Mouse (Mus musculus): ENCODE measurements around the gene Slc9a3r1. TPM values are rescaled to one million over a fixed set of nuclear protein-coding genes. Genes with fewer than 3 reads are reported as not detected.

Gene Slc9a3r1
- total RNA-seq, 1 experiment = 43.9 TPM

DNA sequence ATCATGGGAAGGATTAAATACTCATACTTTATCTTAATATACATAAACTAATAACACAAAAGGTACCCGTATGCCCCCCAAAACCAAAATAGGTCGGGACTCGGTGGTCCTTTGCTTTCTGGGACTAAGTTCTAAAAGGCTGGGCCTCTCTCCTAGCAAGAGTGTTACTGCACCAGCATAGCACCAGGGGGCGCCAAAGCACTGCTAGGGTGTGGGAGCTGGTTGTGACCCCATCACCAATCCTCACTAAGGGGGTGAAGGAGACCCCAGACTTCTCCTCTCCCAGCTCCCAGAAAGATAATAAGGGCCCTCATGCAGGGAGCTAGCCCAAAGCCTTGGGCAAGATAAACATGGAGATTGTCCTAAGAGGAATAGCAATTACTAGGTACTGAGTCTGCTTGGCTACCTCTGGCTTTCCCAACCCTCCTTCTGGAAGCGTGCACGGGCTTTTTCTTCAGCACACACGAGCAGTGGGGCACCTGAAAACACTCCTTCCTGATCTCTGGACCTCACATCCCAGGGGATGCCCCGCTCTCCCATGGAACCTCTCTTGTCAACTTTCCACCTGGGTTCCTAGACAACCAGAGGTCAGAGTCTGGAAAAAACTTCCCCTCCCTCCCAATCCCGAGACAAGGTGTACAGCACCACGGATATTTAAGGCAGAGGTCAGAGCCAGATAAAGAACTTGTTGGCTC is 2.1 kb upstream of the Slc9a3r1 start:
- peaks cover 6 to 23% of the 10 kb centered on the region in 2 experiments; a peak in 2 of 4 replicates for H3K4me1 ChIP-seq (ENCODE audit: control insufficient read depth in 2 of 2, insufficient read depth in 2 of 2, low read length in 2 of 2, poor library complexity in 1 of 2)
- no peak overlapping the region for H3K4me3 ChIP-seq (ENCODE audit: insufficient read depth in 1 of 2, low read depth in 1 of 2, low read length in 2 of 2, poor library complexity in 1 of 2, severe bottlenecking in 1 of 2)
- TF ChIP-seq MAFK (IDR thresholded peaks at IDR 0.05; ENCODE audit: insufficient read depth, low read depth, low read length) = no peak
- TF ChIP-seq ZC3H11A (IDR thresholded peaks at IDR 0.05; ENCODE audit: borderline replicate concordance, low read depth, low read length) = peak; percentile 87
- no peak for TF ChIP-seq ZNF384 (IDR thresholded peaks at IDR 0.05; ENCODE audit: low read depth, low read length)
- H3K36me3 ChIP-seq (ENCODE audit: control insufficient read depth, insufficient read depth, low read length, poor library complexity, severe bottlenecking) = peaks cover 2% of the 10 kb centered on the region; the same call in 1 of the 2 replicates
- in situ Hi-C loops (cut with MboI; ENCODE audit: low sequenced_read_pairs in 2 of 2, unreplicated experiment in 2 of 2) = no loop called here
- H3K9me3 ChIP-seq (ENCODE audit: control insufficient read depth, insufficient read depth, low read depth, low read length) = no peaks in the 10 kb centered on the region
- H3K27ac ChIP-seq (ENCODE audit: insufficient read depth, low read depth, low read length, poor library complexity, severe bottlenecking) = no peak overlapping the region
- no peak for DNase-seq (ENCODE audit: low read depth, low spot score)
- no peak overlapping the region for H3K9ac ChIP-seq (ENCODE audit: insufficient read depth, low read depth, low read length, poor library complexity, severe bottlenecking)

DNA sequence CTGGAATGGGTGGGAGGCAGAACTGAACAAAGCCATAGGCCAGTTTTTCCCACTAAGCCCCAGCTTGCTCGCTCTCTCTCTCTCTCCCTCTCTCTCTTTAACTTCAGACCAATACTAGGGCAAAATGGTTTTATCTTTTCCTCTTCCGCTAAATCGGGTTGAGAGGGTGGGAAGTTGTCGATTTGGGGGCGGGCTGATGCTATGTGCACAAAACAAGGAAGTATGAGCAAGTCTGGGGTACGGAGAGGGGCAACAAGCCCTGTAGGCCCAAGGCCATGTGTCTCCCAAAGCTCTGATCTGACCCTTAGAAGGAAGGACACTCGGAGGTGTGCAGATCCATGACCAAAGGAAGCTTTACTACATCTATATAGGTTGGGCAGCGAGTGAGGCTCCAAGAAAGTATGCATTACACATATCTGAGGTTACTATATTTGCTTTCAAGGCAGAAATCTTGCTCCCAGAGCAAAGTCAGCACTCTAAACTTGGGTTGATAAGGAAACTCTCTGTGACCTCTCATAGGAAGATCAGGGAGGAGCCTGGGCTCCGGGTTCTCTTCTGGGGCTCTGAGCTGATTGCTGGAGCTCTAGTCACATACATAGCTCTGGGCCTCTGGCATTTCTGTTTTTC is 1.4 kb upstream of the Slc9a3r1 start:
- Histone ChIP-seq H3K4me3 (ENCODE audit: insufficient read depth in 1 of 2, low read depth in 1 of 2, low read length in 2 of 2, poor library complexity in 1 of 2, severe bottlenecking in 1 of 2) (no peak overlapping the region), H3K4me1 (ENCODE audit: control insufficient read depth in 2 of 2, insufficient read depth in 2 of 2, low read length in 2 of 2, poor library complexity in 1 of 2) (peaks cover 6 to 23% of the 10 kb centered on the region in 2 experiments; a peak in 2 of 4 replicates), H3K9me3 (ENCODE audit: control insufficient read depth, insufficient read depth, low read depth, low read length) (no peaks in the 10 kb centered on the region), H3K9ac (ENCODE audit: insufficient read depth, low read depth, low read length, poor library complexity, severe bottlenecking) (no peak overlapping the region), H3K36me3 (ENCODE audit: control insufficient read depth, insufficient read depth, low read length, poor library complexity, severe bottlenecking) (peaks cover 4% of the 10 kb centered on the region; the same call in 1 of the 2 replicates), H3K27ac (ENCODE audit: insufficient read depth, low read depth, low read length, poor library complexity, severe bottlenecking) (no peak overlapping the region)
- no peak for TF ChIP-seq ZNF384 (IDR thresholded peaks at IDR 0.05; ENCODE audit: low read depth, low read length)
- TF ChIP-seq MAFK (IDR thresholded peaks at IDR 0.05; ENCODE audit: insufficient read depth, low read depth, low read length) = no peak
- TF ChIP-seq ZC3H11A (IDR thresholded peaks at IDR 0.05; ENCODE audit: borderline replicate concordance, low read depth, low read length) = no peak
- no peak for TF ChIP-seq HCFC1 (IDR thresholded peaks at IDR 0.05; ENCODE audit: borderline replicate concordance, insufficient read depth, low read length)
- no peak for TF ChIP-seq CHD2 (IDR thresholded peaks at IDR 0.05; ENCODE audit: low read depth, low read length)
- in situ Hi-C loops (cut with MboI; ENCODE audit: low sequenced_read_pairs in 2 of 2, unreplicated experiment in 2 of 2) = no loop called here
- DNase-seq (ENCODE audit: low read depth, low spot score) = no peak

DNA sequence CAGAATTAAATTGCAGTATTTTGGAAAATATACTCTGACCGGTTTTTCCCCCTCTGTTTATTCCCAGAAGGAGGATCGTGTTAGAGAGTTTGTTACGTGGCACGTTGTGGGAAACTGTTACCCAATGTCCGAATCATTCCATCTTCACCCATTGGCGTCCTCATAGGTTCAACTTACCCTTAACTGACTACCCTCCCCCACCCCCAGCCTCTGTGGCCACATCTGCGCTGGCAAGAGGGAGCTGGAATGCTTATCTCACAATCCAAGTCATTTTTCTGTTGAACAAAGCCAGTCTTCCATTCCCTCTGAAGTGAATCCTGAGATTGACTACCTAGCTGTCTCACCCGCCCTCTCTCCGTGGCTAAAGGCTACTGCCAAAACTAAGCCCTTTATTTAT is 938 bp upstream of the Slc9a3r1 start:
- no peak for DNase-seq (ENCODE audit: low read depth, low spot score)
- peaks cover 6 to 23% of the 10 kb centered on the region in 2 experiments; a peak in 2 of 4 replicates for H3K4me1 ChIP-seq (ENCODE audit: control insufficient read depth in 2 of 2, insufficient read depth in 2 of 2, low read length in 2 of 2, poor library complexity in 1 of 2)
- peak overlapping the region; percentile 37; the same call in 1 of the 2 replicates for H3K9ac ChIP-seq (ENCODE audit: insufficient read depth, low read depth, low read length, poor library complexity, severe bottlenecking)
- 0 out of 4 replicates have a peak overlapping the region, but pooled peaks of 1 of the 2 experiments have one; percentile 82 for H3K4me3 ChIP-seq (ENCODE audit: insufficient read depth in 1 of 2, low read depth in 1 of 2, low read length in 2 of 2, poor library complexity in 1 of 2, severe bottlenecking in 1 of 2)
- no peak overlapping the region for H3K27ac ChIP-seq (ENCODE audit: insufficient read depth, low read depth, low read length, poor library complexity, severe bottlenecking)
- peaks cover 7% of the 10 kb centered on the region; the same call in 1 of the 2 replicates for H3K36me3 ChIP-seq (ENCODE audit: control insufficient read depth, insufficient read depth, low read length, poor library complexity, severe bottlenecking)
- no peaks in the 10 kb centered on the region for H3K9me3 ChIP-seq (ENCODE audit: control insufficient read depth, insufficient read depth, low read depth, low read length)
- TF ChIP-seq HCFC1 (IDR thresholded peaks at IDR 0.05; ENCODE audit: borderline replicate concordance, insufficient read depth, low read length) = no peak
- TF ChIP-seq ZNF384 (IDR thresholded peaks at IDR 0.05; ENCODE audit: low read depth, low read length) = no peak
- TF ChIP-seq MAFK (IDR thresholded peaks at IDR 0.05; ENCODE audit: insufficient read depth, low read depth, low read length) = no peak
- no peak for TF ChIP-seq CHD2 (IDR thresholded peaks at IDR 0.05; ENCODE audit: low read depth, low read length)
- in situ Hi-C loops (cut with MboI; ENCODE audit: low sequenced_read_pairs in 2 of 2, unreplicated experiment in 2 of 2) = no loop called here

DNA sequence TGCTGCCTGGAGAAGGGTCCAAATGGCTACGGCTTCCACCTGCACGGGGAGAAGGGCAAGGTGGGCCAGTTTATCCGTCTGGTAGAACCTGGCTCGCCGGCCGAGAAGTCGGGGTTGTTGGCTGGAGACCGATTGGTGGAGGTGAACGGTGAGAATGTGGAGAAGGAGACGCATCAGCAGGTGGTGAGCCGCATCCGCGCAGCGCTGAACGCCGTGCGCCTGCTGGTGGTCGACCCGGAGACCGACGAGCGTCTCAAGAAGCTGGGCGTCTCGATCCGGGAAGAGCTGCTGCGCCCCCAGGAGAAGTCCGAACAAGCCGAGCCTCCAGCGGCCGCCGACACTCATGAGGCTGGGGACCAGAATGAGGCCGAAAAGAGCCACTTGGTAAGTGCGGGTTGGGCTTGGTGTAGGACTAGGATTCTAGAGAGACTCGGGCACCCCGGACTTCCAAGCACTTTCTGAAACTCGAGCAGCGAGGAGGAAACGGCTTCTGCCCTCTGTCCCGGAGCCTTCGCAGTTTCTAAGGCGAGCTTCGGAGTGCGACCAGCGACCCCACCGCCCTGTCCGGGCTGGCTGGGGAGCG is 518 bp downstream of the Slc9a3r1 start:
- Histone ChIP-seq H3K9ac (ENCODE audit: insufficient read depth, low read depth, low read length, poor library complexity, severe bottlenecking) (peak overlapping the region; percentile 82), H3K4me1 (ENCODE audit: control insufficient read depth in 2 of 2, insufficient read depth in 2 of 2, low read length in 2 of 2, poor library complexity in 1 of 2) (peaks cover 6 to 21% of the 10 kb centered on the region in 2 experiments; a peak in 2 of 4 replicates), H3K4me3 (ENCODE audit: insufficient read depth in 1 of 2, low read depth in 1 of 2, low read length in 2 of 2, poor library complexity in 1 of 2, severe bottlenecking in 1 of 2) (peak overlapping the region; percentile 82 to 87), H3K27ac (ENCODE audit: insufficient read depth, low read depth, low read length, poor library complexity, severe bottlenecking) (no peak overlapping the region), H3K9me3 (ENCODE audit: control insufficient read depth, insufficient read depth, low read depth, low read length) (no peaks in the 10 kb centered on the region), H3K36me3 (ENCODE audit: control insufficient read depth, insufficient read depth, low read length, poor library complexity, severe bottlenecking) (peaks cover 15% of the 10 kb centered on the region; the same call in 1 of the 2 replicates)
- no peak for TF ChIP-seq ZNF384 (IDR thresholded peaks at IDR 0.05; ENCODE audit: low read depth, low read length)
- no peak for TF ChIP-seq HCFC1 (IDR thresholded peaks at IDR 0.05; ENCODE audit: borderline replicate concordance, insufficient read depth, low read length)
- TF ChIP-seq MAFK (IDR thresholded peaks at IDR 0.05; ENCODE audit: insufficient read depth, low read depth, low read length) = no peak
- TF ChIP-seq CHD2 (IDR thresholded peaks at IDR 0.05; ENCODE audit: low read depth, low read length) = no peak
- no peak for TF ChIP-seq ZC3H11A (IDR thresholded peaks at IDR 0.05; ENCODE audit: borderline replicate concordance, low read depth, low read length)
- in situ Hi-C loops (cut with MboI; ENCODE audit: low sequenced_read_pairs in 2 of 2, unreplicated experiment in 2 of 2) = no loop called here
- DNase-seq (ENCODE audit: low read depth, low spot score) = no peak
